Mouse (Mus musculus) adrenal gland, postnatal 10 days (tissue): ENCODE results near the gene Gpr152. TPM values are rescaled to one million over a fixed set of nuclear protein-coding genes. Genes with fewer than 3 reads are reported as not detected.

ENCODE experiments used
- total RNA-seq, 2 experiments: library from RNA; stranded (reverse); gene quantifications; 2 replicates each; pipeline ENCODE4 v1.2.3; 2021

Gpr152 gene
- total RNA-seq, 2 experiments from 2014 or later: not detected

Other genes starting within 250 kb of the Gpr152 start
- gene Tcirg1, start 232.7 kb upstream of the Gpr152 start, total RNA-seq: 10 to 100 TPM; 40.7 to 52.9 TPM
- gene Ndufs8, start 227.0 kb upstream of the Gpr152 start, total RNA-seq: 100 to 1,000 TPM; 409 to 436 TPM
- 10 to 100 TPM; 50.9 to 71.0 TPM for gene Aldh3b1, start 210.0 kb upstream of the Gpr152 start, total RNA-seq
- gene Unc93b1, start 204.6 kb upstream of the Gpr152 start, total RNA-seq: 10 to 100 TPM; 42.5 to 47.5 TPM
- under 1 TPM; 0.63 to 0.76 TPM for gene Aldh3b3, start 181.1 kb upstream of the Gpr152 start, total RNA-seq
- 10 to 100 TPM in 1 of 2 experiments, 1 to 10 TPM in 1; 8.9 to 11.2 TPM for gene Aldh3b2, start 167.5 kb upstream of the Gpr152 start, total RNA-seq
- 10 to 100 TPM; 32.0 to 33.3 TPM for gene Acy3, start 153.2 kb upstream of the Gpr152 start, total RNA-seq
- not detected for gene Tbx10, start 147.0 kb upstream of the Gpr152 start, total RNA-seq
- gene Nudt8, start 139.2 kb upstream of the Gpr152 start, total RNA-seq: 10 to 100 TPM; 39.4 to 40.5 TPM
- 1 to 10 TPM in 1 of 2 experiments, under 1 TPM in 1; 0.72 to 1.9 TPM for gene Gm49405, start 139.2 kb upstream of the Gpr152 start, total RNA-seq
- 1 to 10 TPM; 1.3 to 3.0 TPM for gene Doc2g, start 136.5 kb upstream of the Gpr152 start, total RNA-seq
- 100 to 1,000 TPM; 683 to 759 TPM for gene Ndufv1, start 127.0 kb upstream of the Gpr152 start, total RNA-seq
- 100 to 1,000 TPM; 270 to 316 TPM for gene Gstp1, start 101.8 kb upstream of the Gpr152 start, total RNA-seq
- 10 to 100 TPM; 34.9 to 50.2 TPM for gene Gstp2, start 93.8 kb upstream of the Gpr152 start, total RNA-seq
- 10 to 100 TPM; 42.6 to 90.1 TPM for gene Gstp3, start 80.2 kb upstream of the Gpr152 start, total RNA-seq
- gene Cabp2, start 58.2 kb upstream of the Gpr152 start, total RNA-seq: under 1 TPM in 1 of 2 experiments, not detected in 1; 0.63 TPM
- 10 to 100 TPM; 56.3 to 64.1 TPM for gene Cdk2ap2, start 42.6 kb upstream of the Gpr152 start, total RNA-seq
- gene Pitpnm1, start 39.8 kb upstream of the Gpr152 start, total RNA-seq: 10 to 100 TPM; 59.7 to 75.1 TPM
- 10 to 100 TPM; 71.5 to 73.4 TPM for gene Aip, start 13.9 kb upstream of the Gpr152 start, total RNA-seq
- 1 to 10 TPM in 1 of 2 experiments, under 1 TPM in 1; 0.69 to 1.9 TPM for gene Cabp4, start 4.2 kb downstream of the Gpr152 start, total RNA-seq
- 100 to 1,000 TPM; 185 to 193 TPM for gene Coro1b, start 8.8 kb downstream of the Gpr152 start, total RNA-seq
- gene Ptprcap, start 13.8 kb downstream of the Gpr152 start, total RNA-seq: 10 to 100 TPM; 11.5 to 14.0 TPM
- 10 to 100 TPM; 26.5 to 38.2 TPM for gene Rps6kb2, start 23.6 kb downstream of the Gpr152 start, total RNA-seq
- gene Carns1, start 35.7 kb downstream of the Gpr152 start, total RNA-seq: 1 to 10 TPM; 4.8 to 8.8 TPM
- gene Tbc1d10c, start 51.5 kb downstream of the Gpr152 start, total RNA-seq: 1 to 10 TPM; 4.2 to 6.6 TPM
- 100 to 1,000 TPM; 411 to 414 TPM for gene Ppp1ca, start 52.3 kb downstream of the Gpr152 start, total RNA-seq
- gene Rad9a, start 61.9 kb downstream of the Gpr152 start, total RNA-seq: 10 to 100 TPM in 1 of 2 experiments, 1 to 10 TPM in 1; 7.4 to 10.8 TPM
- gene Clcf1, start 74.5 kb downstream of the Gpr152 start, total RNA-seq: 1 to 10 TPM; 8.3 to 9.8 TPM
- gene AC109138.7, start 74.6 kb downstream of the Gpr152 start, total RNA-seq: not detected
- gene Pold4, start 92.1 kb downstream of the Gpr152 start, total RNA-seq: 10 to 100 TPM; 34.7 to 35.6 TPM
- gene Ssh3, start 129.4 kb downstream of the Gpr152 start, total RNA-seq: 10 to 100 TPM; 16.8 to 21.9 TPM
- gene Ankrd13d, start 143.3 kb downstream of the Gpr152 start, total RNA-seq: 1 to 10 TPM; 3.5 to 8.5 TPM
- 10 to 100 TPM; 46.3 to 54.8 TPM for gene Grk2, start 166.4 kb downstream of the Gpr152 start, total RNA-seq